Mouse (Mus musculus): Measurements from ENCODE around the gene Tuba1b. TPM values are rescaled to one million over a fixed set of nuclear protein-coding genes. Genes with fewer than 3 reads are reported as not detected.
"Not testable (repeated sequence)": the region's sequence is repeated elsewhere in the genome, so short reads cannot be mapped to it uniquely, and the experiment has no call there.

Gene Tuba1b
- polyA plus RNA-seq, 1 experiment, result 71.2 TPM

DNA sequence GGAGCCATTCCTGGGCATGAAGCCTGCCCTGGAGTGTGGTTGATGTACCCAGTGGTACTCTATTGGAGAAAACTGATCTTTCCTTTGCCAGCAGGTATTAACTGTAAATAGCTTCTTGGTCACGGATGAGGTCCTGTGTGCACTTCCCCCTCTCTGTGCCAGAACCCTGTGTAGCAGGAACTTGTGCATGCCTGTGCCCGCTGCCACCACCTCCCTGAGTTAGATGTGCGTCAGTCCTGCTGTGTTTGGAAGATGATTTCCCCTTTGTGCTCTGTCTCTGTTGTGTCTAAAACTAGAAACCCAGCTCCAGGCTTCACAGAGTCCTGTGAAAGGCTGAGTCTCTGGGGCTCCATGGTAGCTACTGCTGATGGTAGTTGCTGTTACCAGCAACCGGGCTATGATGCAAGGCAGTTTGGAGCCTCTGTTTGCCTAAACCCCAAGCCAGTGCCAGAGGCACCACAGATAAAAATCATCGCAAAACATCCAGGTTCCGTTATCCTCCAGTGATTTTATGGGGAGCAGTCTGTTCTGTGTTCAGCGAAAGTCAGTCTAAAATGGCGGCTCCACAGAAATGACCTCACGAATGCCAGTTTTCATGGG lies 38.8 kb upstream of the Tuba1b start:
- H3K36me3 ChIP-seq (ENCODE audit: control insufficient read depth), result no peaks in the 10 kb centered on the region
- TF ChIP-seq GATA1 (IDR thresholded peaks at IDR 0.05; ENCODE audit: low read length) (no peak), TAL1 (IDR thresholded peaks at IDR 0.05; ENCODE audit: low read length) (no peak)
- no peak overlapping the region for H3K4me3 ChIP-seq (replicated peaks)
- no peaks in the 10 kb centered on the region for H3K4me1 ChIP-seq (ENCODE audit: control insufficient read depth)
- H3K9me3 ChIP-seq (ENCODE audit: control insufficient read depth, low read length), result no peaks in the 10 kb centered on the region
- H3K27me3 ChIP-seq (ENCODE audit: control insufficient read depth), result peaks cover 11% of the 10 kb centered on the region

DNA sequence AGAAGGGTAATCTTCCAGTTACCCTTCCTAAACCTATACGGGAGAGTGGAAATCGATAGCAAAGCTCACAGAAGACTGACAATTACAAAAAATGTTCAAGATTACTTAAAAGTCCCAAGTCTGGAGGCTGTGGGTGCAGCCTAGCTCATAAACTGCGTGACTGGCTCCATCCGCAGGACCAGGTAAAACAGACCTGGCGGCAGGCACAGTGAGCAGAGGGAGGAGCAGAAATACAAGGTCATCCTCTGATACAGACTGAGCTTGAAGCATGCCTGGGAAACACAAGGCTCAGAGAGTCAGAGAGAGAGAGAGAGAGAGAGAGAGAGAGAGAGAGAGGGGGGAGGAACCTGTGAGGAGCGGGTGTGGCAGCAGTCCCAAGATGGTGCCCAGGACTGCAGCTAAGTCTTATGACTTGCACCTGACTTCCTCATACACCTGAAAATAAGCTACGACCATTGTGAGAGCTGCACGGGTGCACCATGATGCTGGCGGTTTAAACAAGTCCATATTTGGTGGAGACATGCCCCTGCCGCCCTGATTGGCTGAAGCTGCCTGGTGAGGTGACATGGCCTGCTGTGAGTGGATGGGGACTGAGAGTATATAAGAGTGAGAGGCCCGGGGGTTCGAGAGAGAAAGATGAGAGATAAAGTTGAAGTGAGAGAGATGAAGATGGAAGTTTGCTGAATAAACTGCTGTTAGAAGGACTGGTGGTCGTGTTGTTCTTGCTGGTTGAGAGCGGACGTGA lies 37.4 kb upstream of the Tuba1b start:
- H3K9me3 ChIP-seq (ENCODE audit: control insufficient read depth, low read length); H3K4me1 ChIP-seq (ENCODE audit: control insufficient read depth); H3K36me3 ChIP-seq (ENCODE audit: control insufficient read depth); H3K4me3 ChIP-seq (replicated peaks): not testable (repeated sequence)
- H3K27me3 ChIP-seq (ENCODE audit: control insufficient read depth), result peaks cover 13% of the 10 kb centered on the region

DNA sequence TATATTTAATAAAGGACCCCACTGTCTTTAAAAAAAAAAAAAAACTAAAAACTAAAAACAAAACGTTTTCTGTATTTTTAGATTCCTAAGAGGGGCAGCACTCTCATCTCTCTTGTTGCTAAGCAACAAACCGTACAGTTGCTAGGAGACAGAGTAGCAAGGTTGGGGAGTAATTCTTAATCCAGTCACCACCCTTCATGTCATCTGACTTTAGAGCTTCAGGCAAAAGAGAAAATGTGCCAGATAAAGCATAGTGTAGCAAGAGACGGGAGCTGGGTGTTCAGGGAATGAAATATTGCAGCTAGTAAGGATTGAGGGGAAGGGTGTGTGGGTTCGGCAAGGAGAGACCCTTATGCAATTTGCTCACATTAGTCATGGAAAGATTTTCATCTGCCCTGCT lies 36.7 kb upstream of the Tuba1b start:
- H3K36me3 ChIP-seq (ENCODE audit: control insufficient read depth), result no peaks in the 10 kb centered on the region
- peaks cover 13% of the 10 kb centered on the region for H3K27me3 ChIP-seq (ENCODE audit: control insufficient read depth)
- H3K4me3 ChIP-seq (replicated peaks), result no peak overlapping the region
- H3K4me1 ChIP-seq (ENCODE audit: control insufficient read depth), result no peaks in the 10 kb centered on the region
- no peaks in the 10 kb centered on the region for H3K9me3 ChIP-seq (ENCODE audit: control insufficient read depth, low read length)
- TF ChIP-seq TAL1 (IDR thresholded peaks at IDR 0.05; ENCODE audit: low read length) (no peak), GATA1 (IDR thresholded peaks at IDR 0.05; ENCODE audit: low read length) (no peak)

DNA sequence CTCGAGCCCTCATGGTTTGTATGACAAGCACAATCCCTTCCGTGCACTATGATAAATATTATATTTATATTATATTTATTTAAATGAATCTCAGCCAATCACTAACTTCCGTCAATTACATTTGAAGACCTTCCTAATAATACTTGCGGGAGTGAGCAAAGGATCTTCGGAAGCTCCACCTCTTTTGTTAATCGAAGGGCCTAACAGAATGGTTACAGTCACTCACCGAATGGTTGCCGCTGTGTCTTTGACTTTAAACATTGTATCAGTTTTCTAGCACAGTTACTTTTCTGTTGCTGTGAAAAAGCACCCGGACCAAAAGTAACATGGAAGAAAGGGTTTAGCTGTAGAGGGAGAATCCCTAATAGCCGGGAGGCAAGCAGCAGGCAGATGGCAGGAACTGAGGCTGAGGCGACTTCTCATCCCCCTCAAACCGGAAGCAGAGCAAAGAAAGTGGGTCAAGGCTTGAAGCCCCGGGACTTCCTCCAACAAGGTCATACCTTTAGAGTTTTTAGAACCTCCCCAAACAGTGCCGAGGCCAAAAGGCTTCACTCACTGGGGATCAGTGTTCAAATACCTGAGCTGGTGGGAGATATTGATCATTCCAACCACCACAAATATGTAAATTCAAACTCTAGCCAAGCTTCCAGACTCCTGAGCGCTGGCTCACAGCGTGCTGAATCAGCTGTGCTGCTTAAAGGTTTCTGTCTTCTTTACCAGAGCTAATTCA lies 35.2 kb upstream of the Tuba1b start:
- H3K4me1 ChIP-seq (ENCODE audit: control insufficient read depth), result no peaks in the 10 kb centered on the region
- H3K9me3 ChIP-seq (ENCODE audit: control insufficient read depth, low read length), result no peaks in the 10 kb centered on the region
- TF ChIP-seq GATA1 (IDR thresholded peaks at IDR 0.05; ENCODE audit: low read length) (no peak), TAL1 (IDR thresholded peaks at IDR 0.05; ENCODE audit: low read length) (no peak)
- no peaks in the 10 kb centered on the region for H3K36me3 ChIP-seq (ENCODE audit: control insufficient read depth)
- H3K27me3 ChIP-seq (ENCODE audit: control insufficient read depth), result peaks cover 15% of the 10 kb centered on the region
- no peak overlapping the region for H3K4me3 ChIP-seq (replicated peaks)

DNA sequence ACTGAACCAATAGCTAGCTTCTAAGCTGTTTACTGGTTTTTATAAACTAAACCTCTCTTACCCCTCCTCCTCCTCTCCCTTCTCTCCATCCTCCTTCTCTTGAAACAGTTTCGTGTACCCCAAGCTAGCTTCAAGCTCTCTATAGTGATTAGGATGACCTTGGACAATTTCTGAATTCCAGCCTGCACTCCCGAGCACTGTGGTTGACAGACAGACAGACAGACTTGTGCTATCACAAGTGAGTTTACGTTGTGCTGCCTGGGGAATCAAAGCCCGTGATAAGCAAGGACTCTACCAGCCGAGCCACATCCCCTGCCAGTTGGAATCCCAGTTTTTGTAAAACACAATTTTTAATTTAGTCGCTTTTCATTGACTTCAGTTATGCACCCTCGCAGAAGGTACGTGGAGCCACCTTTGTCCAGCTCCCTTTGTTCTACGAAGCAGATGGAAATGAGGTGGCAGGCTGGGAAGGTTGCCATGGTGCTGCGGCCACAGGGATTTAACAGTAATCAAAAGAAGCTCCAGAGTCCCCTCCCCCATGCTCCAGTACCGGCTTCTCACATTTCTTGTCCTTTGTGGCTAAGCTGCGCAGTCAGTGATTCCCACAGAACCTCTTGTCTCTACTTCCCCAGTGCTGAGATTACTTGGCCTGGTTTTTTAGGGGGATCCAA lies 34.5 kb upstream of the Tuba1b start:
- Histone ChIP-seq H3K4me1 (ENCODE audit: control insufficient read depth) (no peaks in the 10 kb centered on the region), H3K9me3 (ENCODE audit: control insufficient read depth, low read length) (no peaks in the 10 kb centered on the region)
- TF ChIP-seq TAL1 (IDR thresholded peaks at IDR 0.05; ENCODE audit: low read length), result no peak
- no peak for TF ChIP-seq GATA1 (IDR thresholded peaks at IDR 0.05; ENCODE audit: low read length)

DNA sequence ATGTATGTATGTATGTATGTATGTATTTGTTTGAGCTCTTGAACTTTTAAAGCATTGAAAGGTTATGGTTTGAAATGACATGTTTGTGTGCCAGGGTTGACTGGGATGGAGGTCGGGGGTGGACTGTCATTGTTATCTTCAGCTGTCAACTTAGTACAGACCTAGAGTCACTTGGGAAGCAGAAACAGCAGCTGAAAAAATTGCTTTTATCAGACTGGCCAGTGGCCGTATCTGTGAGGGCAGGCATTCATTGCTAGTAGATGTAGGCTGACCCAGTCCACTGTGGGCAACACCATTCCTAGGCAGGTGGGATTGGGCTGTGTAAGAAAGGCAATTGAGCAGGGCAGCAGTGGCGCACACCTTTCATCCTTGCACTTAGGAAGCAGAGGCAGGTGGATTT lies 25.2 kb upstream of the Tuba1b start:
- peaks cover 9% of the 10 kb centered on the region for H3K4me1 ChIP-seq (ENCODE audit: control insufficient read depth)
- H3K36me3 ChIP-seq (ENCODE audit: control insufficient read depth), result no peaks in the 10 kb centered on the region
- no peak overlapping the region for H3K4me3 ChIP-seq (replicated peaks)
- peaks cover 16% of the 10 kb centered on the region for H3K27me3 ChIP-seq (ENCODE audit: control insufficient read depth)
- no peak for TF ChIP-seq TAL1 (IDR thresholded peaks at IDR 0.05; ENCODE audit: low read length)
- no peak for TF ChIP-seq GATA1 (IDR thresholded peaks at IDR 0.05; ENCODE audit: low read length)
- H3K9me3 ChIP-seq (ENCODE audit: control insufficient read depth, low read length), result no peaks in the 10 kb centered on the region

More for the DNA sequence above, 34.5 kb upstream of the Tuba1b start:
- Histone ChIP-seq H3K36me3 (ENCODE audit: control insufficient read depth) (no peaks in the 10 kb centered on the region), H3K4me3 (replicated peaks) (no peak overlapping the region), H3K27me3 (ENCODE audit: control insufficient read depth) (peaks cover 15% of the 10 kb centered on the region)

DNA sequence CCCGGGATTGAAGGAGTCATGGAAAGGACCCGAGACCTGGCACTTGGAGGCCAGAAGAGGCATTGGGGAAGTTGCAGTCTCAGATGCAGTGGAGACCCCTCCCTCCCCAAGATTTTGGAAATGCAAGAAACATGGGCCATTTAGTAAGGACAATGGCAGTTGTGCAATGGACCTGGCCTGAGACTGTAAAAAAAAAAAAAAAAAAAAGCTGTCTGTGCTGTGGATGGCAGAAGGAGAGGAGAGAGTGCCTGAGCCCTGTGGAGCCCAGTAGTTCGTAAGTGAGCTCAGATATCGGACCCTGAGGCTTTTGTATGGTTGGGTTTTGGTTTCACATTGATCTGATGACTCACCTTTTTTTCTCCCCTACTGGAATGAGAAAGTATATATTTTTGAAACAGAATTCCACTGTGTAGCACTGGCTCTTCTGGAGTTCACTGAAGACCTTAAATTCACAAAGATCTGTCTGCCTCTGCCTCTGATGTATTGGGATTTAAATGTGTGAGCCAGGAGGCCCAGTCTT lies 24.6 kb upstream of the Tuba1b start:
- Histone ChIP-seq H3K36me3 (ENCODE audit: control insufficient read depth) (no peaks in the 10 kb centered on the region), H3K4me3 (replicated peaks) (no peak overlapping the region), H3K27me3 (ENCODE audit: control insufficient read depth) (peaks cover 22% of the 10 kb centered on the region), H3K4me1 (ENCODE audit: control insufficient read depth) (peaks cover 9% of the 10 kb centered on the region), H3K9me3 (ENCODE audit: control insufficient read depth, low read length) (no peaks in the 10 kb centered on the region)
- TF ChIP-seq GATA1 (IDR thresholded peaks at IDR 0.05; ENCODE audit: low read length) (no peak), TAL1 (IDR thresholded peaks at IDR 0.05; ENCODE audit: low read length) (no peak)

DNA sequence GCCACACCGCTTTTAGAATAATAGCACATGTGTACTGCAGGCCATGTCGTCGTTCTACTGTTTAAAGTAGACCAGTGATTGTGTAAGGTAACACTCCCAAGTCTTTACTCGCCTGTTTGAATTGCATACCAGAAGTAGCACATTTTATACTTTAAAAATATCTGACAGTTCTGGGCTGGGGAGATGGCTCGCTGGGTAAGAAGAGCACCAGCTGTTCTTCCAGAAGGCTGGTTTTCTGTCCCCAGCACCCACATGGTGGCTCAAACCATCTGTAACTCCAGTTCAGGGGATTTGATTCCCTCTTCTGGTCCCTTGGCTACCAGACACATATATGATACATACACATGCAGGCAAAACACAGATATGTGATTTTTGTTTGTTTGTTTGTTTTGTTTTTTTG lies 23.1 kb upstream of the Tuba1b start:
- TF ChIP-seq GATA1 (IDR thresholded peaks at IDR 0.05; ENCODE audit: low read length) (no peak), TAL1 (IDR thresholded peaks at IDR 0.05; ENCODE audit: low read length) (no peak)
- peaks cover 21% of the 10 kb centered on the region for H3K4me1 ChIP-seq (ENCODE audit: control insufficient read depth)
- no peaks in the 10 kb centered on the region for H3K36me3 ChIP-seq (ENCODE audit: control insufficient read depth)
- H3K9me3 ChIP-seq (ENCODE audit: control insufficient read depth, low read length), result no peaks in the 10 kb centered on the region
- no peak overlapping the region for H3K4me3 ChIP-seq (replicated peaks)
- H3K27me3 ChIP-seq (ENCODE audit: control insufficient read depth), result peaks cover 37% of the 10 kb centered on the region

DNA sequence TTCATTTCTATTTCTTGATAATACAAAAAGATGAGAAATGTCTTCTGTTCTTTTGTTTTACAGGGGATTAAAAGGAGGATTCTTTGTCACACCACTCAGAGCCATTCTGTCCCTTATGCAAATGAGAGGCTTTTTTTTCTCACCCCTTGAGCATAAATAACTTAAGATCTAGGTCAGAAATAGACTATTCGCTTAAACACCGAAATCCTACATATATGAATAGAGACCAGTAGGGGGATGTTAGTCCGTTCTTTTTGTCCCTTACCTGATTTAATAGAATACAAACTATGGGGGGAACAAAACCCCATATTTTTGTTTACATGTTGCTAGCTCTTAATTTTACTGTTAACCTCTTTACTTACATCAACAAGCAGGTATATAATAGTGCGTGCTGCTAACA lies 21.6 kb upstream of the Tuba1b start:
- no peak for TF ChIP-seq GATA1 (IDR thresholded peaks at IDR 0.05; ENCODE audit: low read length)
- TF ChIP-seq TAL1 (IDR thresholded peaks at IDR 0.05; ENCODE audit: low read length), result no peak
- no peak overlapping the region for H3K4me3 ChIP-seq (replicated peaks)
- peaks cover 25% of the 10 kb centered on the region for H3K4me1 ChIP-seq (ENCODE audit: control insufficient read depth)
- peaks cover 2% of the 10 kb centered on the region; the same call in 1 of the 2 replicates for H3K36me3 ChIP-seq (ENCODE audit: control insufficient read depth)
- peaks cover 41% of the 10 kb centered on the region for H3K27me3 ChIP-seq (ENCODE audit: control insufficient read depth)
- H3K9me3 ChIP-seq (ENCODE audit: control insufficient read depth, low read length), result no peaks in the 10 kb centered on the region

All from erythroblast, embryonic 14.5 days (primary cell).